Mouse (Mus musculus) layer of hippocampus, adult 6 months (tissue): ENCODE data around the gene Ccdc88a. TPM values are rescaled to one million over a fixed set of nuclear protein-coding genes. Genes with fewer than 3 reads are reported as not detected.

ENCODE experiments used
- long read RNA-seq, 2 experiments: library from polyadenylated mRNA; unstranded; transcript quantifications; one replicate each; pipeline ENCODE4 v2.0.0; 2019 to 2020
- polyA plus RNA-seq: library from polyadenylated mRNA; unstranded; fragments of <200 nt; fragmentation: Nextera tagmentation; gene quantifications from 2 replicates; pipeline ENCODE4 v1.2.3, GENCODE M21; 2021

Ccdc88a gene
- polyA plus RNA-seq: 10.1 and 15.4 TPM in 2 replicates
- long read RNA-seq, experiment 1, partial matches to known transcripts: 84 of 101 reads
- long read RNA-seq, experiment 1, other reads (novel, unspliced or antisense): 17 of 101 reads
- long read RNA-seq, experiment 2, partial matches to known transcripts: 303 of 339 reads
- long read RNA-seq, experiment 2, other reads (novel, unspliced or antisense): 36 of 339 reads

GRCm38 (mm10) chr11:29373396-29374273, at the start of gene Ccdc88a:
TSS of gene Ccdc88a (plus strand) at chr11:29373658.

GRCm38 (mm10) chr11:29514682-29515412, 141.4 kb downstream of the Ccdc88a start, which contains the start of gene Prorsd1:
TSS of gene Prorsd1 (minus strand) at chr11:29515033.

GRCm38 (mm10) chr11:29525988-29526794, 152.7 kb downstream of the Ccdc88a start, which contains the start of gene Mtif2:
TSS of gene Mtif2 (plus strand) at chr11:29526408.

GRCm38 (mm10) chr11:29547752-29548503, 174.5 kb downstream of the Ccdc88a start, which contains the start of the genes Clhc1 and Rps27a:
TSS of gene Clhc1 (plus strand) at chr11:29547950.
TSS of gene Rps27a (minus strand) at chr11:29548109.

Other genes starting within 250 kb of the Ccdc88a start
- 8.6 and 11.7 TPM in 2 replicates for gene Pnpt1, start 242.9 kb upstream of the Ccdc88a start, polyA plus RNA-seq
- 18.2 and 20.4 TPM in 2 replicates for gene Ppp4r3b, start 200.8 kb upstream of the Ccdc88a start, polyA plus RNA-seq
- gene Cfap36, start 126.2 kb upstream of the Ccdc88a start, polyA plus RNA-seq: 135 and 137 TPM in 2 replicates
- gene Prorsd1, start 141.4 kb downstream of the Ccdc88a start, polyA plus RNA-seq: 12.2 and 14.4 TPM in 2 replicates
- gene Mtif2, start 152.8 kb downstream of the Ccdc88a start, polyA plus RNA-seq: 14.7 and 16.2 TPM in 2 replicates
- gene Clhc1, start 174.3 kb downstream of the Ccdc88a start, polyA plus RNA-seq: not detected in 2 replicates
- 1,536 and 1,667 TPM in 2 replicates for gene Rps27a, start 174.5 kb downstream of the Ccdc88a start, polyA plus RNA-seq